Mouse (Mus musculus) intestine, embryonic 16.5 days (tissue): ENCODE results near the gene Racgap1. TPM values are rescaled to one million over a fixed set of nuclear protein-coding genes. Genes with fewer than 3 reads are reported as not detected.

ENCODE experiments used
- ATAC-seq: fragments of 200-750 bp; cut with Nextera tagmentation; 2 replicates; pipeline ENCODE4 v1.8.0; 2017; ENCODE audit warnings: moderate TSS enrichment, moderate library complexity
- H3K27ac ChIP-seq: fragments of 300-500 bp; sonication (generic); 2 replicates; pipeline ENCODE4 v1.5.1; 2014; ENCODE audit warnings: mild to moderate bottlenecking, low read length
- H3K27me3 ChIP-seq: fragments of 300-500 bp; sonication (generic); replicated peaks from 2 replicates; pipeline ENCODE4 v1.6.1; 2014; ENCODE audit warnings: low read length, control low read depth, mixed read lengths; ENCODE audit not compliant: control insufficient read depth, insufficient read depth
- H3K36me3 ChIP-seq: fragments of 300-500 bp; sonication (generic); 2 replicates; pipeline ENCODE4 v1.6.1; 2014; ENCODE audit warnings: low read length, control low read depth; ENCODE audit not compliant: control insufficient read depth, insufficient read depth
- H3K4me1 ChIP-seq: fragments of 300-500 bp; sonication (generic); 2 replicates; pipeline ENCODE4 v1.6.1; 2014; ENCODE audit warnings: low read length, control low read depth, mixed read lengths; ENCODE audit not compliant: control insufficient read depth, insufficient read depth
- H3K4me2 ChIP-seq: fragments of 300-500 bp; sonication (generic); 2 replicates; pipeline ENCODE4 v1.6.1; 2014; ENCODE audit warnings: low read depth, low read length, control low read depth
- H3K4me3 ChIP-seq: fragments of 300-500 bp; sonication (generic); 2 replicates; pipeline ENCODE4 v1.5.1; 2014; ENCODE audit warnings: mild to moderate bottlenecking, low read length
- H3K9ac ChIP-seq: fragments of 300-500 bp; sonication (generic); 2 replicates; pipeline ENCODE4 v1.6.1; 2014; ENCODE audit warnings: low read depth, low read length
- H3K9me3 ChIP-seq: fragments of 300-500 bp; sonication (generic); 2 replicates; pipeline ENCODE4 v1.6.1; 2016; ENCODE audit warnings: low read length, control low read depth; ENCODE audit not compliant: control insufficient read depth
- WGBS: fragments of 180-500 bp; shearing (Covaris S2); extraction: QIAGEN DNeasy Blood & Tissue Kit; methylation state at CpG from one replicate; pipeline ENCODE4 v1.1.7; 2014; 5-methylcytosine and 5-hydroxymethylcytosine counted together
- polyA plus RNA-seq: library from polyadenylated mRNA; unstranded; fragments of >200 nt; fragmentation: Nextera tagmentation; extraction: Ambion mirVana; gene quantifications from 2 replicates; pipeline ENCODE4 v1.2.1, GENCODE M21; 2015

Racgap1 gene
- polyA plus RNA-seq, 1 experiment from 2014 or later: 104 TPM

DNA sequence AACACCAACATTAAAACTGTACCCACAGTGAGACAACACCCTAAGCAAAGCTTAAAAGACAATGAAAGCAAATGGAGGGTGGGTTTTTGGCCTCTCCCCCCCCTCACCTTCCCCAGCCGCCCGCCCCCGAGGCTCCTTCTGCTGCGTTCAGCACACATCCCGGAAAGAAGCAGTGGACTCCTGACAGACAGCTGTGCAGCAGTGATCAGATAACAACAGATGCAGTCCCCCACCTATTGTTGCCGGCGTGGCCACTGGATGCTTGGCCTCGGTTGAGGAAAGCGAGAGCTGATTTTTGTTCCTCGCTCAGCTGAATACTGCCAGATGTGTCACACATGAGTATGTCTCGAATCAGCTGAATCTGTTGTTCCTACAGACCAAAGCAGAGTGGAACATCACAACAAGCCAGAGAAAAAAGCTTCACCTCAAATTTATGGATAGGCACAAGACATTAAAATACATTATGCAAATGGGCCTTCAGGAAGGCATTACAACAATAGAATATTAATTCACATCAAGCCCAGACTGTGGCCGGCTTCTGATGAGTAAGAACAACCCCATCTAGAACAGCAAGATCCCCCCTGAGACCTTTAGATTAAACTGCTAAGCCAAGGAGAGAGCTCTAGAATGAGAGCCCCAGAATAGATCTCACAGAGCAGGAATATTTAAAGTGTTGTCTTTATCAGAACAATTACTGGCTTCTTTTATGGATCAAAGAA, 13.9 kb downstream of the Racgap1 start:
- WGBS: 80% methylated on average over 12 of the region's 12 CpGs

DNA sequence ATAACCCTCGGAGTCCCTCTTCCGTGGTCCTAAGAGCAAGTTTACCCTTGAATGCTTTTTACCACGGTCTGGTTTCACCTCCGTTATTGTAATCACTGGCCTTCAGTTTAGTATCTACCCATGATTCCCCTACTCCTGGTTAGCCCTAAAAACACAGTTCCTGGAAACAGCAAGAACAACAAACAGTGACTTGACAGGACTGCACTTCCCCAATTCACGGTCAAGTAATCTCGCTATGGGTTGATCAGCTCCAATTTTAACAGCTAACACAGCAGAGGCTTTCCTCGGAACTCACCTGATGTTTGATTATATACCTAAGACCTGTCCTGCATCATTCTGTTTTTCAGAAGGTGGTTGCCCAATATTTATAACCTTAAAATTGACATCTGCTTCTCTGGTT, 16.8 kb downstream of the Racgap1 start:
- Histone ChIP-seq H3K27me3 (no peaks in the 10 kb centered on the region), H3K4me2 (no peak overlapping the region), H3K4me1 (no peaks in the 10 kb centered on the region), H3K27ac (no peak overlapping the region), H3K4me3 (no peak overlapping the region), H3K9ac (no peak overlapping the region), H3K9me3 (no peaks in the 10 kb centered on the region), H3K36me3 (peaks cover 36% of the 10 kb centered on the region)
- 91% methylated on average over 7 of the region's 7 CpGs for WGBS
- no peak for ATAC-seq

More for the DNA sequence above, 13.9 kb downstream of the Racgap1 start:
- no peak overlapping the region for H3K9ac ChIP-seq
- no peak for ATAC-seq
- no peak overlapping the region for H3K27ac ChIP-seq
- H3K4me3 ChIP-seq: no peak overlapping the region
- H3K4me1 ChIP-seq: no peaks in the 10 kb centered on the region
- H3K4me2 ChIP-seq: no peak overlapping the region
- no peaks in the 10 kb centered on the region for H3K9me3 ChIP-seq
- no peaks in the 10 kb centered on the region for H3K27me3 ChIP-seq
- H3K36me3 ChIP-seq: peaks cover 27% of the 10 kb centered on the region

DNA sequence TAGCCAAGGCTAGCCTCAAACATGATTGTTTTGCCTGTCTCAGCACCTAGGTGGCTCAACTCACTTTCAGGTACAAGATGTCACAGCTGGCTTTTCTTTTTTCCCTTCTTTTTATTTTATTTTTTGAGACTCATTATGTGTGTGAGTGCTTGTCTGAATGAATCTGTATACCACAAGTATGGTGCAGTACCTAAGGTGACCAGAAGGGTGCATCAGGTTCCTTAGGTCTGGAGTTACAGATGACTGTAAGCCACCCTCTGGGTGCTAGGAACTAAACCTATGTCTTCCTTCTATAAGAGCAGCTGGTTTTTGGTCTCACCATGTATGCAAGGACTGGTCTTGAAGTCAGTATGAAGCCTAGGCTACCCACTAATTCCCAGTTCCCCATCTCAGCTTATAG, 19.8 kb downstream of the Racgap1 start:
- H3K9ac ChIP-seq: no peak overlapping the region
- H3K27ac ChIP-seq: no peak overlapping the region
- no peaks in the 10 kb centered on the region for H3K9me3 ChIP-seq
- no peak overlapping the region for H3K4me2 ChIP-seq
- no peaks in the 10 kb centered on the region for H3K27me3 ChIP-seq
- ATAC-seq: no peak
- H3K36me3 ChIP-seq: peaks cover 40% of the 10 kb centered on the region
- H3K4me1 ChIP-seq: no peaks in the 10 kb centered on the region
- no peak overlapping the region for H3K4me3 ChIP-seq

DNA sequence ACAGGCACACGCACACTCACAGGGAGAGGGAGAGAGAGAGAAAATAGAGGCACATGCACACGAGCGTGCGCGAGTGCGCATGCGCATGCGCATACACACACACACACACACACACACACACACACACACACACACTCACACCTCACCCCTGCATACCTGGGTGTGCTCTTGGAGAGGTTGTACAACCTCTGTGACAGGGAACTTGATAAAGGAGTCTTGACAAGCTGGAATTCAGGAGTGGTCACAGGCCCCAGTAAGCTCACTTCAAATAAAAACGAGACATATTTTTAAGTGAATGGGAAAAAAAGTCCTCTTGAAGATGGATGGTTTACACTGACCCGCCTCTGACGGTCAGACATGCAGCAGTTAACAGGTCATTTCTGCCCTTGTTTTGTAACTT, 29.4 kb downstream of the Racgap1 start:
- no peak for ATAC-seq
- no peak overlapping the region for H3K4me3 ChIP-seq
- no peak overlapping the region for H3K4me2 ChIP-seq
- peaks cover 25% of the 10 kb centered on the region for H3K36me3 ChIP-seq
- no peak overlapping the region for H3K27ac ChIP-seq
- no peak overlapping the region for H3K9ac ChIP-seq
- H3K9me3 ChIP-seq: no peaks in the 10 kb centered on the region
- H3K27me3 ChIP-seq: no peaks in the 10 kb centered on the region
- 89% methylated on average over 11 of the region's 11 CpGs for WGBS
- H3K4me1 ChIP-seq: no peaks in the 10 kb centered on the region

DNA sequence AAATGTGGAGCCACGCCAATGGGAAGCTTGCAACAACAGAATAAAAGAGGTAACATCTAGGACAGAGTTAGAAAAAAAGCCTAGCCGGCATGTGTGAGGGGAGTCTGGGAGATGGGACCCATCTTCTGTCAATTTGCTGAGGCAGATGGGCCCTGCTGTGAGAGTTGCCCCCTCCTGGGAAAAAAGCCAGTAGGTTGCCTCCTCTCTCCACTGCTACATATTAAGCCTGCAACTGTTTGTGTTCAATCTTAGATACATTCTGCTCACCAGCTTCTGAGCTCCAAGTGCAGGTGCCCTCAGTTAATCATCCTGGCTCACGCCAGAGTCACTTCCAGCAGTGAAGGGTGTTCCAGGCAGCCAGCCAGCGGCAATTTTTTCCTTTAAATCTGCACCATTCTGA, 31.6 kb downstream of the Racgap1 start:
- H3K4me2 ChIP-seq: no peak overlapping the region
- no peak overlapping the region for H3K9ac ChIP-seq
- no peaks in the 10 kb centered on the region for H3K27me3 ChIP-seq
- peaks cover 8% of the 10 kb centered on the region; the same call in 1 of the 2 replicates for H3K4me1 ChIP-seq
- 71% methylated on average over 4 of the region's 4 CpGs for WGBS
- H3K36me3 ChIP-seq: peaks cover 14% of the 10 kb centered on the region
- no peak for ATAC-seq
- H3K27ac ChIP-seq: no peak overlapping the region
- H3K4me3 ChIP-seq: no peak overlapping the region
- no peaks in the 10 kb centered on the region for H3K9me3 ChIP-seq

DNA sequence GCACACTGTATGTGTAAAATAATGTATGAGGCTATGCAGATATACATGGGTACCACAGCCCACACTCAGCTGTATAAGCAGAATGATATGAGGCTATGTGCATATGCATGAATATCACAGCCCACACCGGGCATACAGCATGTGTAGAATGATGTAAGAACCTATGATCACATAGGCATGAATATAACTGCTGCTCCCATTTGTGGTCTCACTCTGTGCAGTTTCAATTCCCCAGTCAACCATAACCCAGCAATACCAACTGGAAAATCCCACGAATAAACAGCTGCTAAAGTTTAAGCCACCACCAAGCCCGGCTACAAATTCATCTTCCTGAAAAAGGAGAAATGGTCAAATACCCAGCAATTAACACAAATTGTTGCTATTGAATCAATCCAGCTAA, 32.9 kb downstream of the Racgap1 start:
- no peaks in the 10 kb centered on the region for H3K9me3 ChIP-seq
- H3K4me2 ChIP-seq: no peak overlapping the region
- no peak overlapping the region for H3K9ac ChIP-seq
- no peak overlapping the region for H3K27ac ChIP-seq
- peaks cover 15% of the 10 kb centered on the region; the same call in 1 of the 2 replicates for H3K4me1 ChIP-seq
- WGBS: 86% methylated on average over 3 of the region's 3 CpGs
- peaks cover 4% of the 10 kb centered on the region; the same call in 1 of the 2 replicates for H3K27me3 ChIP-seq
- no peak overlapping the region for H3K4me3 ChIP-seq
- ATAC-seq: no peak
- peaks cover 13% of the 10 kb centered on the region for H3K36me3 ChIP-seq

DNA sequence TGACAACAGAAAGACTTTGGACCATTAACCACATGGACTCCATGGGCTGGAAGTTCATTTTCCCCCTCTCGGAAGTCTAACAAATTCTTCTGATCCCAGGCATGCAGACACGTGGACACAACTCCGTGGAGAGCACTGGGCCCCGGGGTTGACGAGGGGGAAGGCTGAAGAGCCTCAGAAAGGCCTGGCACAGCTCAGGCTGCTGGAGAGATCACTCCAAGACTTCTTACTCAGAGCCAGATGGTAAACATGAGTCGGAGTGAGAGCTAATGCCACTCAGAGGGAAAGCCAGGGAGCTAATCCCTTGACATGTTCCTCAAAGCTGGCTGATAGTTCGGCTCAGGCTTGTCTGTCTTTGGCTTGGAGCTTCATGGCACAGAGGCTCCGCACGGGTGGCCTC, 36.2 kb downstream of the Racgap1 start:
- no peak overlapping the region for H3K4me2 ChIP-seq
- H3K9ac ChIP-seq: no peak overlapping the region
- peaks cover 4% of the 10 kb centered on the region; the same call in 1 of the 2 replicates for H3K27me3 ChIP-seq
- H3K27ac ChIP-seq: no peak overlapping the region
- peaks cover 15% of the 10 kb centered on the region; the same call in 1 of the 2 replicates for H3K4me1 ChIP-seq
- ATAC-seq: peak; percentile 54; the same call in 1 of the 2 replicates
- WGBS: 36% methylated on average over 9 of the region's 9 CpGs
- H3K4me3 ChIP-seq: no peak overlapping the region
- no peaks in the 10 kb centered on the region for H3K36me3 ChIP-seq
- H3K9me3 ChIP-seq: no peaks in the 10 kb centered on the region

DNA sequence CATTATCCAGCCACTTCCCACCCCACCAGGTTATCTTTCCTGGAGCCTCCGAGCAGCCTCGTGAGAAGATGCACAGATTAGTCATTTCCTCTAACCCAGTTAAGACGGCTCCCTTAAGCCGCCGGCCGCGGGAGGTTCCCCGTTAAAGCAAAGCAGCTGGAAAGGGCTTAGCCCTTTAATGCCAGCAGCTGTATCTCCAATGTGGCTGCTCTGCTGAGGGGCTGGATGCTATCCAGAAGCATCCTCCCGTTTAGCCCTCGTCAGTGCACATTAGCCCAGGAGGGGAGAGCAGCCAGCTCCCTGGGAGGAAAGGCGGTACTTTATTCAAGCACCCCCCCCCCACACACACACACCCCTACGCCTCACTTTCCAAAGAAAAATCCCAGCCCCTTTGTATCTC, 36.7 kb downstream of the Racgap1 start:
- Histone ChIP-seq H3K9me3 (no peaks in the 10 kb centered on the region), H3K27me3 (peaks cover 4% of the 10 kb centered on the region; the same call in 1 of the 2 replicates), H3K36me3 (no peaks in the 10 kb centered on the region), H3K9ac (no peak overlapping the region), H3K4me2 (no peak overlapping the region), H3K4me3 (no peak overlapping the region), H3K4me1 (peaks cover 15% of the 10 kb centered on the region; the same call in 1 of the 2 replicates), H3K27ac (no peak overlapping the region)
- ATAC-seq: peak; percentile 76; the same call in 1 of the 2 replicates
- WGBS: 6% methylated on average over 12 of the region's 12 CpGs

DNA sequence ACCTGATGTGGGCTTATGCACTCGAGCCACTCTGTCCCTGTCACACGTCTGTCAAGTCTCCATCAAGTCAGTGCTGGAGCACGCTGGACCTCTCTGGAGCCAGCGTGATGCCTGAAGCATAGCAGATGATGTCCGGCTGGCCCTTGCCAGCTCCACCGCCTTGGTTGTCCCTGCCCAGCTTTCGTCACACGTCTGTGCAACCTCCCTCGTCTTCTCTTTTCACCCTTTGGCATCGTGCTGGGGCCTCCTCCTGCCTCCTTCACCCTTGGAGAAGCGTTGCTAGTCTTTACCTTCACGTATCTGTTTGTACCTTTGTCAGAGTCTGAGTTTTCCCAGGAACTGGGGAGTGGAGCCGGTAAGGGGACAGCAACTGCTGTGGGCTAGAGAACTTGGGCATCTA, 37.2 kb downstream of the Racgap1 start:
- H3K36me3 ChIP-seq: no peaks in the 10 kb centered on the region
- peaks cover 15% of the 10 kb centered on the region; the same call in 1 of the 2 replicates for H3K4me1 ChIP-seq
- no peak overlapping the region for H3K4me2 ChIP-seq
- H3K9me3 ChIP-seq: no peaks in the 10 kb centered on the region
- WGBS: 72% methylated on average over 13 of the region's 13 CpGs
- H3K9ac ChIP-seq: no peak overlapping the region
- peaks cover 4% of the 10 kb centered on the region; the same call in 1 of the 2 replicates for H3K27me3 ChIP-seq
- no peak overlapping the region for H3K27ac ChIP-seq
- no peak overlapping the region for H3K4me3 ChIP-seq
- ATAC-seq: no peak
